Mouse (Mus musculus): Measurements from ENCODE around the gene Chmp2a.

GRCm38 (mm10) chr7:12998851-12999250 is 35.8 kb downstream of the Chmp2a start, which contains the start of gene Trim28:
- no peak for TF ChIP-seq CTCF (conservative IDR thresholded peaks at IDR 0.05; ENCODE audit: insufficient read depth, insufficient read length, low read depth, low read length)
- no peak for TF ChIP-seq POLR2A (IDR thresholded peaks at IDR 0.05; ENCODE audit: low read depth, low read length)

Measured in kidney, adult 2 months (tissue).